Mouse (Mus musculus): ENCODE measurements around the gene Ms4a5.
"Not testable (repeated sequence)": the region's sequence is repeated elsewhere in the genome, so short reads cannot be mapped to it uniquely, and the experiment has no call there.

GRCm38 (mm10) chr19:11293616-11294015 is 9.9 kb upstream of the Ms4a5 start:
- TF ChIP-seq REST (IDR thresholded peaks at IDR 0.05; ENCODE audit: insufficient read depth, insufficient read length); POLR2A (IDR thresholded peaks at IDR 0.05; ENCODE audit: insufficient read length, low read depth); MYOG (IDR thresholded peaks at IDR 0.05; ENCODE audit: control insufficient read depth in 1 of 3, insufficient read depth in 1 of 3, insufficient read length in 2 of 3, low read depth in 2 of 3); SRF (IDR thresholded peaks at IDR 0.05; ENCODE audit: control insufficient read depth, insufficient read length, low read depth); TCF3 (IDR thresholded peaks at IDR 0.05; ENCODE audit: insufficient read length, low read depth); E2F4 (IDR thresholded peaks at IDR 0.05; ENCODE audit: insufficient read depth): not testable (repeated sequence)

All from myocyte (in vitro differentiated cells).